Mouse (Mus musculus) CD8-positive naive resting alpha-beta T cell, adult 2 months (primary cell): Measurements from ENCODE around the gene Xpr1.
"Not testable (repeated sequence)": the region's sequence is repeated elsewhere in the genome, so short reads cannot be mapped to it uniquely, and the experiment has no call there.

Experiments used
- DNase-seq, 2 experiments: peaks; one replicate each; pipeline ENCODE4 v3.0.0; 2022; ENCODE audit warnings: low read depth in 2 of 2, low spot score in 2 of 2

Gene Xpr1

DNA sequence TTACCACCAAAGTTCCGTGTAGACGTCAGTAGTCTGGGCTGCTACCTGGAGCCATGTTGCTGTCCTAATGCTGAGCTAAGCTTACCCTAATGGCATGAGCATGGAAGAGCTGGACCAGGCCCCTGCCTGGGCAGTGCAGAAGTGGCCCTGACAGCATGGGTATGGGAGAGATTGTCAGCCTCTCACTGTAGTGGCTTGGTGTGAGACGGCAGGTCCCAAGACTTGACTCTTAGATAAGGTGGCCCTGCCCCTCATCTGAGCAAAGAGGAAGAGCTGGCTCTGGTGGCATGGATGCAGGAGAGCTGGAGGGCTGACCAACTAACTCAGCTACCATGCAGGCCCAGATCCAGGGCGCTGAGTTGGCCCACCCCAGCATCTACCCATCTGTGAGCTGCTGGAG is 79.9 kb downstream of the Xpr1 start:
- no peak for DNase-seq

DNA sequence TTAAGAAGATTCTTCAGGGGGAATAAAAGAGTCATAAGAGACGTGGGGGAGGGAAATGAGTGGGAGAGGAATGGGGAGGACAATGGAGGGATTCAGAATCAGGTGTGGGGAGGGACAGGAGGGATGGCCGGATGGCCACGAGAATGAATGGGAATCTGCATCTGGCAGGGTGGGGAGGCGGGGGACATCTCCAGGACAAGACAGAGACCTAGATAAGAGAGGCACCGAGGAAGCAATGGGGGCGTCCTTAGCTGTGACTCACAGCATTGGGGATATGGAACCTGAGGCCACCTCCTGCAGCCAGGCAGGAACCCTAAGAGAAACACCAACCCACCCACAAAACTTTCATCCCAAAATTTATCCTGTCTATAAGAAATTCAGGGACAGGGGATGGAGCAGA is 81.3 kb downstream of the Xpr1 start:
- DNase-seq, result no peak

DNA sequence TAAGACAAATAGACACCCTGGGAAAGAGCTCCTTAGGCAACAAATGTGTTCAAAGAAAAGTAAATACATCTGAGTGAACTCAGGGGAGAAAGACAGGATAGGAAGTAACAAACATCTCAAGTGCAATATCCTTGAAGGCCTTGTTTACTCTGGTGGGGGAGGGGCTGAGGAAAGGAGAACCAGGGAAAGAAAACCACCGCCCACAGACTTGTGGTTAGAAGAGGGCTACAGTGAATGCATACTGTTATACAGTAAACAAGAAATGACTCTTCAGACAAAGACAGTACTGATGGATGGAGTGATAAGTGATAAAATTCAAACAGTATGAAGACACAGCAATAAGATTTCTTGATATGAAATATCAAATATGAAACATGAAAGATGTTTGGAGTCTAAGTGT is 95.0 kb downstream of the Xpr1 start:
- peak in 1 of 2 experiments; percentile 13 for DNase-seq

DNA sequence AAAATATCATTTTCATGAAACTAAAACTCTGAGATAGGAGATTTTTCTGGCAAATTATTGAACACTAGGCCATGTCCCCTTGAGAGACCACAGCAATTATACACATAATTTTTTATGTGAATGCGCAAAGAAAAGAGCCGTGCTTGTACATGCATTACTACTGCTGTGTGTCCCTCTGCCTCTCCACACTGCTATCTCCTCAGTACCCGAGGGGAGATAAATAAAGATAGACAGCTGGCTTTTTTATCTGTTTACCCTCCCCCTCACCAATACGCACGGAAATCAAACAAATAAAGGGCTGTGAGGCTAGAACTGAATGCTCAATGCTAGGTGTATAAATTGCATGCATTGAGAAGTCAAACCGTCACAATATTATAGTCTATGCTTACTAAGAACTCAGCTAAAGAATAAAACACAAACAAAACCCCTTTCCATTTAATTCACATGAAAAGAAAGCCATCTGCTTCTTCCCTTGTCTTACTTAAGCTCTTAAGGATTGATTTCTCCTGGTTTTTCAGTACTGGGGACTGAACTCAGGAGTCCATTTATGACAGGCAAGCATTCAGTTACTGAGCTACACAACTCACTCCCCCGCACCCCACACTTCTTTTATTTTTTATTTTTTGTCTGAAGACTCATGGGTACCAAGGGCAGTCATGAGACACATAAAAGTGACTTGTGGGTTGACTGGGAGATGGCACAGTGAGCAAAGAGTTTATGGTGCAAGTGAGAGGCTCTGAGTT is 97.0 kb downstream of the Xpr1 start:
- no peak for DNase-seq

DNA sequence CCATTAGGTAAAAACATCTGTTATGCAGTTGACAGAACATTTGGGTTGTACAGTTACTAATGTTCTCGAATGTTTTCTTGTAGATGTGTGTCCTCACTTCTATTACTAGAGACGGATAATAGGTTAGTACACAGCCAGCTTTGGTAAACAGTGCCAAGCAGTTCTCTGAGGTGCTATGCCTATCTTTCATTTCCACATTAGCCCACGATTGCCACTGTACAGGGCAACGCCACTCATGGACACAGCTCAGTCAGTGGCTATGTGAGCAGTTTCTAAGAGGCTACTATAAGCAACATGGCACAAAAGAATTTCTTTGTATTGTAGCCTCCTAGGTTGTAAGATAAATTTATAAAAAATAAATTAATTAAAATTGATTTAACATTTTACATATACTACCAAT is 97.7 kb downstream of the Xpr1 start:
- DNase-seq, result no peak

DNA sequence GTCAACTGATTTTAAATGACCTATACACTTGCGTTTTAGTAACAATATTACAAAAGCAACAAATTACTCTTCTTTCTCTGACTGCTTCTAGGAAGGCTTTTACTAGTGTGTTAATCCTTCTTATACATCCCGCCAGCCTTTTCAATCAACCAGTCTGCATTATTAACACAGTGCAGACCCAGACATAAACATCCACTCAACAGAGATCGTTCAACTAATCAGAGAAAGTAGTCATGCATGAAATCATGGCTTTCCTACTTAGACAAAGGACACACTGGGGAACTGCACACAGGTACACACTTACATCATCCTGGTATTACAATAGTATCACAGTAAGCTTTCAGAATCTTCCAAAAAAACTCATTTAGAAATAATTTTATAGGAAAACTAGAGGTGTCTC is 105.5 kb downstream of the Xpr1 start:
- DNase-seq, result no peak

DNA sequence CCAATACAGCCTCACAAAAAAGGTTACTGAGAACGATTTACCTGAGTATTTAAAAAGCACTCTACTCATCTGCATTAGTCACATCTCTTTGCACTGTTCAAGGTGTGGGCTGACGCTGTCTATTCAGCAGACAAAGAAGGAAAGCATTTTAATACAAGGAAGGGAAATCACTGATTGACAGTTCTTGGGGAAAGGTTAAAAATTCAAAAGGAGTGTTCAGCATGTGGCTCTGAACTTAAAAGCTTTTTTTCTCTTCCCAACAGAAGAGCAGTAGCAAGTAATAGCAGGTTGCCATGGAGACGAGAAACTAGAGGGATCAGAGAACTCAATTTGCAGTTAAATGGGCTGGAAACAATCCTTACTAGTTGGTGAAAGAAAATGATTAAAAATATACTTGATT is 110.3 kb downstream of the Xpr1 start:
- no peak for DNase-seq

DNA sequence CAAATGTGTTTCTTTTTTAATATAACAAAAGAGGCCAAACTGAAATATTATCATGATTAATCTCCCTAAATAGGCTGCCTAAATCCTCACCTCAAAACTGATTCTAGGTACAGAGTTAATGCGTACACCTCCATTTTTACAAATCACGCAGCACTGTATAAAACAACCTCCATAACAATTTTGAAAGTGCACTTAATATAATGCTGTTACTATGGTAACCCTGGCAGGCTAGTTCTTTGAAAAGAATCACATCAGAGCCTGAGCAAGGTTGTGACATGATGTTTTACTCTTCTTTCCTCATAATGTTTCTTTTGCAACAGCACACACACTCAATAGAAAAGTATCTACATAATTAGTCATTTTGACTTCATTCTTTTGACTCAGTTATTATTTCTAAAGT is 113.8 kb downstream of the Xpr1 start:
- DNase-seq, result no peak

DNA sequence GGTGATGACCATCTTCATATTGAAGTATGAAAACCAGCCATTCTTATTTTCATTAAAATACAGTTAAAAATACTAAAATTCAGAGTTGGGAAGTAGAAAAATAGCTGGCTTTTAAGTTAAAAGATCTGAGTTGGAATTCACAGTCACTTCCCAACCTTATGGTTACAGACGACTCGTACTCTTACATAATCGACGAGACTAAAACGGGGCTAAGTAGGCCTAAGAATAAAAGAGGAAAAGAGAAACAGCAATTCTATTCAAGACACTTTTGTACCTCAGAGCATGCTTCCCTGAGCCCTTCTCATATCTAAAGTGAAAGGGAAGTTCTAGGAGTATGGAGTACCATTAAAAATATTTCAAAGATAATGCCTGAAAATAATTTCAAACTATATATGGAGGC is 119.6 kb downstream of the Xpr1 start:
- no peak for DNase-seq

DNA sequence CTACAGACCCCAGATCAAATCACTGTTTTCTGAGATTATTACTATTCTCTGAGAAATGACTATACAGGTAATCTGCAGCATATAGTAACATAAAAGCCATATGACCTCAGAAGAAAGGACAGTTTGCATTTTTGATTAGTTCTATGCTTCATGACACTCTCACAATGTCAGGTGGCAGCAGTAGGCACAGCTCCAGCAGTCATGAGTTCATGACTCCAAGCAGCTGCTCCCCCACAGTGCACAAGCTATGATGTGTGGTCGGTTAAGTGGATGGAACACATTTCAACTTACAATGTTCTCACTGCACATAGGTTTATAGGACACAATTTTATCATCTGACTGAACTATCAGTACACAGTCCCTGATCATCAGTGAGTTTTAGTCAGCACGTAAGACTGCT is 120.0 kb downstream of the Xpr1 start:
- DNase-seq, result no peak

DNA sequence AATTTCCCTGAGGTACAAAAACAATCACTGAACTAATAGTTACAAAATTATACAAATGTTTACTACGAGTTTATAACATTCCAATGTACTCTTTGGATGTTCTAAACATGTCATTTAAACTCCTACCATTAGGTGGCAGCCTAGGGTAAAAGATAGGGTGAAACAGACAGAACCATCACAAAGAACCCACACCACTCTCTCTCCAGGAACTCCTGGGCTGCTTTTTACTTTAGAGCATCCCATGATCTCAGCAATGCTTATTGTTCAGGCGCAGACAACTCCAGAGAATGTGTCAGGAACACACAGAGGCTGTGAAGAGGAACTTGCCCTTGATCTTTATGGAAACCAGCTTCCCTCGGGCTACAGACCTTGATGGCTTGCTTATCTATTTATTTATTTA is 123.8 kb downstream of the Xpr1 start:
- DNase-seq, result peak; percentile 29 to 64

DNA sequence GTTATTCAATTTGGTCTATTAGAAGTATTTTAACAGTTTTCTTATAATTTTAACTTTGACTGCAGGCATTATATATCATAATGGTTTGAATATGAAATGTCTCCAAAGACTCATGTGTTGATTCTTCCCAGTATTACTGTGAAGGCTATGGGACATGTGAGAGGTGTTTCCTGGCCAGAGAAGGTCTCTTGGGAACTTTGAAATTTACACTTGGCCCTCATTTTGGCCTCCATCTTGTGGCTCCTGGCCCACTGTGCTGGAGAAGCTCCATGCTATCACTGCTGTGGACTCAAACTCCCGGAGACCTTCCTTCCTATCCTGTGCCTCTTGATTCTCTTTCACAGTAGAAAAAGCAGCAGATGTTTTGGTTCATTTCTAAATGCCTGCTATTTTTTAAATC is 127.8 kb downstream of the Xpr1 start:
- DNase-seq, result no peak

DNA sequence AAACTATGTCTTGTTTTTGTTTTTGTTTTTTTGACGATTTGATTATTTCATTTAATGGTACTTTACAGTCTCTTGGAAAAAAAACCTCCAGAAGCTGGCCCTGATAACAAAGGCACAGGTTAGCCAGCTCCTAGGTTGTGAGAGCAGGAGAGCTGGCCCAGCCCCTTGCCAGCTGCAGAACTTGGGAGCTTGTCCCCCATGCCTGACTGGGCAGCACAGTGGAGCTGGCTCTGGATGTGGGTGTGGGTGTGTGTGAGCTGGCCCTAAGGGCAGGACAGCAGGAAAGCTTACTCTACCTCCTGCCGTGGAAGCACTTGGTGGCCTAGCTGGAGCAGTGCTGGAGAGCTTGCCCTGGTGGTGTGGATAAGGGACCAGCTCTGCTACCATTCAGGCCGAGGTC is 129.2 kb downstream of the Xpr1 start:
- DNase-seq, result no peak

DNA sequence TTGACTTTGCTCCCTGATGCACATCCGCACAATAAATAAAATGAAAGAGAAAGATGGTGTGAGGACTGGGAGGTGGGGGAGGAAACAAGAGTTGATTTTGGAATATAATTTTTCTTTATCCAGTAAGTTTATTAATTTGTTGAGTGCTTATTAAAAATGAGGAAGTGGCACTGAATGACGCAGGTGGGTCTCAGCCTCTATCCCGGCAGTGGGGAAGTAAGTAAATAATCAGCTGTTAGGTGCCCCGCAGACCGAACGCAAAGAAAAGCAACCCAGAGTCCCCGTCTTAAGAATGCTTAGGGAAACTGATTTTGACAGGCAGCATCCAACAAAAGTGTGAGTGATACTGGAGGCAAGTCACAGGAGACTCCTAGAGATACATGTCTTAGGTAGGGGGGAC is 133.4 kb downstream of the Xpr1 start:
- DNase-seq, result no peak

DNA sequence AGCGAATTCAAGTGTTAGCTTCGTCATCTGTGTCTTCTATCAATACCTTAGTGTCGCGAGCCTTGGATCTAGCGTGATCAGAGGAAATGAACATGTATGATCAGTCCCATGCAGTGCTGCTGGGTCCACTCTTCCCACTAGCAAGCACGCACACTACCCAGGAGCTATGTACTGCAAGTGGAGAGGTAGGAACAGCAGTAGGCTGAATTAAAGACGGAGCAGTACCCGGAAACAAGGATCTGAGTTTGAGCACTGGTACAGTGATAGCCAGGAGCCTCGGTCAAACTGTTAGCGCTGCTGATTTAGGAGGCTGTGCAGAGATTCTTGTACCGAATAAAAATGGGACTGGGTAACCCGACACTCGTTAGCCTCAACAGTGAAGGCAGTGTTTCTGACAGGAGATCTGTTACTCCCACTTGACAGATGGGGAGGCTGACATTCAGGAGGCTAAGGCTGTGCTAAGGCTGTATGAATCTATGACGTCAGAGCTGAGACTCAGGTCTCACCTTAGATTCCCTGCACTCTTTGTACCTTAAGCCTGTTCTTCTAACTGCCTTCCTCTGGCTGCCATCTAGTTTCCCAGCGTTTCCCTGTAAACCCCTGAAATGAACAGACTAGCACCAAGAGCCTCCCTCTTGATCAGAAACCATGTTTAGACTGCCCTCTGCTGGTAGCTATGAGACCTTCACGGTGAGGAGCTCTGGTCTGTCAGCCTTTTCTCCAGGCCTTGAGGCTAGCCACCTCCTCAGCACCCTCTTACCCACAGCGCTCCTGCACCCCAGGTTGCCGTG is 136.0 kb downstream of the Xpr1 start:
- DNase-seq, result peak; percentile 35 to 52

DNA sequence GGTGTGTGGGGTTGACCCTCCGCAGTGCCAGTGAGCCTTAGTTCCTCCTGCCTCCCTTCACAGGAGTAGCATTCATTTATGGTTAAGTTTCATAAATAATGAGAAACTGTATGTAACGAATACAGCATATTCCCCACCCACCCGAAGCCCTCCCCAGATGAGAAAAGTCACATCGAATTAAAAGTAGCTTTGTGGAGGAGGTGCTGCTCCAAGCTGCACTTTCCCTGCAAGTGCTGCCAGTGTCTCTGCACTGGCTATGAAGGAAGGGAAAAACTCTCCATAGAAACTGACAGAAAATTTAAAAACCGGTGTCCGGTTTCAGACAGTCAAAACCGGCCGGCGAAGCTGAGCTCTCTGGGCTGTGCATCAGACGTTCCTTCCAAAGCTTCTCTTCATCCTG is 136.9 kb downstream of the Xpr1 start:
- DNase-seq, result no peak

DNA sequence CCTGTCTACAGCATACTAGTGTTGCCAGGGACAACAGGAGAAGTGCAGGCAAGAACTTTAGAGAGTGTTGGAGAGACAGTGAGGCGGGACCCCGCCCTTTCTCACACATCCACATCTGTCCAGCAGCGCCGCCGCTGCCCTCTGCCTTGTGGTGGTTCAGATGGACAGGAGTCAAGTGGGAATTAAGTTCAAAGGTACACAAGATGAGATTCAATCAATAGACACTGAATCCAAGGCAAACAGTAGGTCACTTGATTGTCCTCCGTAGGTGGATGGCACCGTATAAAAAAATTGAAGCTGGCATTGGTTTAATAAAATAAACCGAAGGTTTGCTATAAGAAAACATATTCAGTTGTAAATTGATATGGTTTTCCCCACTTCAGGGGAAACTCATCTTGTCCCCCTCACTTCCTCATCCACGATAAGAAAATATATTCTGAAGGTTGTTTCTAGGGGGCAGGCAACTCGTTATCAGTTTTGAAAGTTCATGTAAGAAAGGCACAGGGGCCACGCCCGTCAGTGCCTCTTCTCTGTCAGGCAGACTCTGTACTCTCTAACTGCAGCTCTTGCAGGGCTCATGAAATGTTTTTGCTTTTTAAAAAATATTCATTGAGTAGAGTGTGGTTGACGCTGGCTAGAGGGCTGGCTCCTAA is 140.7 kb downstream of the Xpr1 start:
- DNase-seq, result no peak

DNA sequence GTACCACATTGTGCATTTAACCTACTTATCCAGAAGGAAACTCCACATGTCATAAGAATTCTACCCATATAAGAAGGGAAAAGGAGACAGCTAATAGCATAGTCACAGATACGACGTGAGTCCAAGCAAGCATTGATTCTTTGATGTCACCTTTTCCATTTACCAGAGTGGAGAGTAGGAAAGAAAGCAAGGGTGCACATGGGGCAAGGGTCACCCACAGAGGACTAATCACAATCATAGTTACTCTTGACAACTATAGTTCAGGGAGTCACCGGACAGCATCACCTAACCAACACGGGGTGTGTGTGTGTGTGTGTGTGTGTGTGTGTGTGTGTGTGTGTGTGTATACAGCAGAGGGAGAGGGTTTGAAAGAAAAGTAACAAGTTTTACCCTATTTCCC is 141.4 kb downstream of the Xpr1 start:
- no peak for DNase-seq

DNA sequence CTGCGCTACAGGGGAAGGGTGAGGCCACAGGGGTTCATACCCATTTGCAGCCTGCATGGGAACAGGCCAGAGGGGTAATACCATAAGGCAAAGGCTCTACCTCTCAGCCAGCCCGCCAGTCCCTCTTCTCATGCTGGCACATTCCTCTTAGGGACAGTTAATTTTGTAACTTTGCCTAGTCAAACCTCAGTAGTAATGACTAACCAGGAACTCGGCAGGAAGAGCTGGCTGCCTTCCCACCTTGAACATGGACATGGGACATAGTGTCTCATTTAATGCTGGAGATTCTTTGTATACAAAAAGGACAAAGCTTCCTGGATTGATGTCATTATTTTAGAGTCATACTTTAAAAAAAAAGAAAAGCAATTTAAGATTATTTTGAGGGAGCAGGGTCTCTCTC is 142.2 kb downstream of the Xpr1 start:
- no peak for DNase-seq

DNA sequence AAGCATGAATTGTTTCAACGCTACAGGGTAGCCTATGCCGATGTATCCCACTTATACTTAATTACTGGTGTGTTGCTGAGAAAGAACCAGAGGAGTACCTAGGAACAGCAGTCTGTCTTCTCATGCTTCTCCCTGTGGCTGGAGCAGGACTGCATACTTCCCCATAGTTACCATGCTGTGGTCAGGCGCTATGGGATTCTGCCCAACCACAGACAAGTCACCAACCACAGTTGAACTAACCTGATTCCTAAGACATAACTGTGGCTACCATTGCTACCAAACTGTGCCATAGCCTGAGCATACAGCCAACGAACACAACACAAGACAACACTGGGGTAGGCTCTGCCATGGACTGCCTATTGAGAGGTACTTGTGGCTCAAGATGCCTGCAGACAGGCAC is 144.3 kb downstream of the Xpr1 start:
- no peak for DNase-seq

DNA sequence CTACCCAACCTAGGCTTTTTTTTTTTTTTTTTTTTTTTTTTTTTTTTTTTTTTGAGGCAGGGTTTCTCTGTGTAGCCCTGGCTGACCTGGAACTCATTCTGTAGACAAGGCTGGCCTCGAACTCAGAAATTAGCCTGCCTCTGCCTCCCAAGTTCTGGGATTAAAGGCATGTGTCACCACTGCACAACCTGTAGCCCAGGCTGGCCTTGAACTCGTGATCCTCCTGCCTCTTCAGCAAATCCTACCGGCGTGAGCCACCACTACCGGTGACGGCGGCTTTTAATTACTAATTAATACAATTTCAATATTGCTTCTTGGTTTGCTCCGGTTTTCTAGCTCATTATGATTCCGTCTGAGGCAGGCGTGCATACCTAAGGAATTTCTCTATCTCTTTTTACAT is 154.7 kb downstream of the Xpr1 start:
- not testable (repeated sequence) for DNase-seq

DNA sequence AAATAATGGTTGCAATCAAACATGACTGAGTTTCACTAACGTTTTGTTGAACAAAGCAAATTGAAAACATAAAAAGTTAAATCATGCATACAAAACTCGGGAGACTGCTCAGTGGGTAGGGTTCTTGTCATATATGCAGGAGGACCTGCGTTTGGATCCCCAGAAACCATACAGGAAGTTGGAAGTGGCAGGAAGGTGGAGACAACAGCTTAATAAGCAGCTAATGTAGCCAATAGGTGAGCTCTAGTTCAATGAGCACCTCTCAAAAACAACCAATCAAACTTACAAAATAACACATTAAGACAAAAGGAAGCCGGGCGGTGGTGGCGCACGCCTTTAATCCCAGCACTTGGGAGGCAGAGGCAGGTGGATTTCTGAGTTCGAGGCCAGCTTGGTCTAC is 162.9 kb downstream of the Xpr1 start:
- DNase-seq, result no peak
